Mouse (Mus musculus): Measurements from ENCODE around the gene Sypl2.

GRCm38 (mm10) chr3:108209001-108209400 lies 17.4 kb downstream of the Sypl2 start:
- no peak for TF ChIP-seq GATA1 (IDR thresholded peaks at IDR 0.05; ENCODE audit: borderline replicate concordance, low read length)
- TF ChIP-seq FLI1 (IDR thresholded peaks at IDR 0.05; ENCODE audit: low read length), result no peak
